Mouse (Mus musculus): Measurements from ENCODE around the gene Cluh.

Gene Cluh

DNA sequence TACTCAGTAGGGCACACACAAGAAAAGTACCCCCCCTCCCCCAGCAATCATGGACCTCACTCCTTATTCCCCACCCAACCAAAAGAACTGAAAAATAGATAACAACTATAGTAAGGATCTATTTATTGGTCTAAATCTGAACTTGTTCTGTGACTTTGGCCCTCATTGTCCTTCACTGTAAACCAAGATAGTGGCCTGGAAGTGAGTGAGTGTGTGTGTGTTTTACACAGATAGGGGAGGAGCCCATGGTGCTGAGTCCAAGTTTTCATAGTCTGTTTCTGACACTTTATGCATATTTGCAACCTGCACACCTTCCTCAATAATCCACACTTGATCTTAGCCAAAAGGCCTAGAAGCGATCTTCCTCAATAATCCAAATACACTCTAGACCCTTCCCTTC is 619 bp upstream of the Cluh start:
- no peak for DNase-seq

DNA sequence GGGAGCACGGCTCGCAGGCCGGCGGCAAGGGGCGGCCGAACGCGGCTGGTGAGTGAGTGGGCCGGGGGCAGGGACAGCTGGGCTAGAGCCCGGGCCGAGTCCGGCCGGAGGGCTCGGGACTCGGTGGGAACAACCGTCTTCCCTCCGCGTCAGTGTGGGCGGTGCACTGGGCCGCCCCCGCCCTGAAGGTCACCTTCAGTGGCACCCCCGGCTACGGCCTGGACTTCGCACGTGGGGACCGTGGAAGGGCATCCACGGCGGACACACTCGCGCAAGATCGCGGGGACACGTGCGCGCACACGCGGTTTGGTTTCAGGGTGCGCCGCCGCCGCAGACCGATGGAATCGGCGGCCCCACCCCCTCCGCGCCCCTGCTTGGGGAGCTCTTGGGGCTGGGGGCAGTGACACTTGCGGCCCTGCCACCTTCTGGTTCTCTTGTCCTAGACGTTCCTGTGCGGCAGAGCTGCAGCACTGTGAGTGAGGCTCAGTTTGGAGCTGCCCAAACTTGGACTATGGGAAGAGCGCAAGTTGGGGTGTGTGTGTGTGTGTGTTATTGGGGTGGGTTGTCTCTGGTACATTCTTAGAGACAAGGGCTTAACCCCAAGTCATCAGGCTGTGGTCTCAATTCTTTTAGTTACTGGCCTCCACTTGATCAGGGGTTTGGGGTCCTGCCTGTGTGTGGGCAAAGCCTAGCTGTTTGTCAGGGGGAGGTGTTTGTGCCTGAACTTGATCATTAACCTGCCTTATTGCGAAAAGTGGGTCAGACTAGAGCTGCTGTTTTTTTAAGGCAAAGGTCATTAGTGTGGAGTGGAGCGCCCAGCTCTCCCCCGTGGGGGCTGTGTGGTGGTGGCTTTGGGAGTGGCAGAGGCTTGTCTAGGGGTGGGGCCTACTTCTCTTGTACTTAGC is 604 bp downstream of the Cluh start:
- DNase-seq: peak; percentile 59 to 71

DNA sequence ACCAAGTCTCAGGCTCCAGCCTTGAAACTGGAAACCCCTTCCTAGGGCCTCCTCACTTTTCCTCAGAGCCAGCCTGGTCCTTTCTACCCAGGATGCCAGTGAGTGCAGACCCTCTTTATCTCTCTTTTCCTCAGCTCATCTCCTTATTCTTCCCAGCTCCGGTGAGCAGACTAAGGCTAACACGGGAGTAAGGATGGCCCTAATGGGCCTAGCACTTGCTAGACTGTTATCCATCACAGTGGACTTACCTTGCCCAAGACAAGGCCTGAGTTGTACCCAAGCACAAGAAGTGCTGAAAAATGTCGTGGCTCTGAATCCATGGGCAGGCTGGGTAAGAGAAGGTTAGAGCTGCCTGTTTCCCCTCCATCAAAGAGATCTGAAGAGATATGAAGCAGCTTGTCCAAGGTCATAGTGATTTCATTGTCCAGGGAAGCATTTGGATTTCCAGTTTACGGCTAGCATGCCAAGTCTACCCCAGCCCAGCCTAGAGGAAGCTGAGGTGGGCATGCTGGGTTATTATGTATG is 1.3 kb downstream of the Cluh start:
- DNase-seq: no peak

DNA sequence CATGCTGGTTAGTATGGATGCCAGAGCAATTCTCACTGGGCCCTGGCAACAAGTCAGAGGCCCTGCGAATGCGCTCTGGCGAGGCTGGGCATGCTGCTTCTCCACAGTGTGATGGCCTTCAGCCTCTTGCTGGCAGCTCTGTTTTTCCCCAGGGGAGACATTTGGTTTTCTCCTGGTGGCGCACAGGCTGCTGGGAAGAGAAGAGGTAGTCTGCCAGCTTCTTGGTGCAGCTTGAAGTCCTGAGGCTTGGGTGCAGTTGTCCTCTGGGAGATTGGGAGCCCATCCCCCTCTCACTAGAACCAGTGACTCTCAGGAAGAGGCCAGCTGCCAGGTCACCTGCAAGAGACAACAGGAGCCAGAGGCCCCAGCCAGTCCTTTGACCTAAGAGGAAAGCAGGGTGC is 3.5 kb downstream of the Cluh start:
- peak; percentile 30 to 47 for DNase-seq

DNA sequence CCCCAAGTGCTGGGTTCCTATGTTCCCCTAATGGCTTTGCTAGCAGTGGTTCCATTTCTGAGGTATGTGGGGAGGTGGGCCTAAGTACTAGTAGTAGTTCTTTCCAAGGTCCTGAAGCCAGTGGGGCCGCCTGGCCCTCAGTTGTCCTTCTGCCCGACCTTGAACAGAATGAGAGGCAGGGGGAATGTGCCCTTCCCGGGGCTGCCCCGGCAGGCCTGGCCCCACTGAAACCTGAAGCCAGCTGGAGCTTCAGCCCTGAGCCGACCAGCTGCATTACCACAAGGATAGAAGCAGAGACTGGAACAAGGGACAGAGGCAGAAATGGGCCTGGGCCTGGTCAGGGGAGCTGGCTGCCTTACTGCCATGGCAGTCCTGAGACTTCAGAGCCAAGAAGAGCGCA is 4.1 kb downstream of the Cluh start:
- no peak for DNase-seq

DNA sequence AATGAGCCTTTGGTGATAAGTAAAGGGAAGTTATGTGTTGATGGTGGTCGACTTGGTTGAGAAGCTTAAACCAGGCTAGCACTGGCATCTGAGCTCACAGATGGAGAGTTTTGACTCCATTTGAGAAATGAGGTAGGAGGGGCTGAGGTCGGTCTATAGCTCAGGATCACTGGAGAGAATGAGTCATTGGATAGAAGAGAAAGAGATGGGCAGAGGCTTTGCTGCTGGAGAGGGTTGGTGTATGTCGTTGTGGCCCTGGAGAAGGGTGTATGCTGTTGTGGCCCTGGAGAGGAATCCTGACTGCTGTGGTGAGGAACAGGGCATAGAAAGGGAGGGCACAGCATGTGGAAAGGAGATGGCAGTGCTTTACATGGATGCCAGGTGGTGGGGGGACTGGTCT is 6.6 kb downstream of the Cluh start:
- no peak for DNase-seq

DNA sequence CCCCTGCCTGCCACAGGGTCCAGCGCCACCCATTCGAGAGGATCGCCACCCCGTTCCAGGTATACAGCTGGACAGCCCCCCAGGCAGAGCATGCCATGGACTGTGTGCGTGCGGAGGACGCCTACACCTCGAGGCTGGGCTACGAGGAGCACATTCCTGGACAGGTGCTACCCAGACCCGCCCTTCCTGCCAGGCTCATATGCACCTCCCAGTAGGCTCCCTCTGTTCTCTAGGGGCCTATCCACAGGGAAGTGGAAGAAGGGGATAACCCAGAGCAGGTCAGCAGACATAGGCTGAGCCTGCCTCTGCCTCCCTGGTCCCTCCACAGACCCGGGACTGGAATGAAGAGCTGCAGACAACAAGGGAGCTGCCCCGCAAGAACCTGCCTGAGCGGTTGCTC is 11.0 kb downstream of the Cluh start:
- no peak for DNase-seq

DNA sequence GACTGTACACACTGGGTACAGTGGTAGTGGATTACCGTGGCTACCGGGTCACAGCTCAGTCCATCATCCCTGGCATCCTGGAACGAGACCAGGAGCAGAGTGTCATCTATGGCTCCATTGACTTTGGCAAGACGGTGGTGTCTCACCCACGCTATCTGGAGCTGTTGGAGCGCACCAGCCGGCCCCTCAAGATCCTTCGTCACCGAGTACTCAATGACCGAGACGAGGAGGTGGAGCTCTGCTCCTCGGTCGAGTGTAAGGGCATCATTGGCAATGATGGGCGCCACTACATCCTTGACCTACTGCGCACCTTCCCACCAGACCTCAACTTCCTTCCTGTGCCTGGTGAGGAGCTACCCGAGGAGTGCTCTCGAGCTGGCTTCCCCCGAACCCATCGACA is 12.3 kb downstream of the Cluh start:
- DNase-seq: no peak

DNA sequence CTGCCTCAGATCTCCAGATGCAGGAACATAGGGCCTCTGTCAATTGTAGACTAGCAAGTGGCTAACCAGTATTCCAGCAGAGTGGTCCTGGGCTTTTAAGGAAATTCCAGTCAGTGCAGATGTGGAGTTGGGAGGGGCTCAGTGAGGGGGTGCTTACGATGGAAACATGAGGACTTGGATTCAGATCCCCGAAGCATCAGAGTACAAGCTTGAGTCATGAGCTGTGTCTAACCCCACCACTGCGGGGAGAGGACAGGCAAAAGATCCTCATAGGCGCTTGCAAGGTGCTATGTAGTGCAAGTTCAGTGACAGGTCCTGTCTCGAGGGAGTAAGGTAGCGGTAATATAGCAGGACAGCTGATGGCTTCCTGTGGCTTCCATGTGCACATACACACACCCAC is 12.9 kb downstream of the Cluh start:
- DNase-seq: no peak

DNA sequence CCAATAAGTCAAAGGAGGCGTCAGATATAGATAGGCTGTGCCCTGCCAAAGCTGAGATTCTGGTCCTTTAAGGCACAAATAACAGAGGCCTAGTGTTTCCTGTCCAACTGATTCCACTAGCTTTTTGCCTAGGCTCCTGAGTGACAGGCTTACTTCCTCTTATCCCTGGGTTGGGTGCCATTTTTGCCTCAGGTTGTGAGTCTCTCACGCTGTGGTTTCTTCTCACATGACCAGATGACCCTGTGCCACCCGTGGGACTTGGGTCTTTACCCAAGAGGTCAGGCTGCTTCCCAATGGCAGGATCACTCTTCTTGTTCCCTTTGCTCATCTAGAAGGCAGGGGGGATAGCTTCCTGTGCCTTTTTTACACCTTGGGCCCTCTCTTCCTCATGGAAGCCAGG is 15.0 kb downstream of the Cluh start:
- DNase-seq: no peak

DNA sequence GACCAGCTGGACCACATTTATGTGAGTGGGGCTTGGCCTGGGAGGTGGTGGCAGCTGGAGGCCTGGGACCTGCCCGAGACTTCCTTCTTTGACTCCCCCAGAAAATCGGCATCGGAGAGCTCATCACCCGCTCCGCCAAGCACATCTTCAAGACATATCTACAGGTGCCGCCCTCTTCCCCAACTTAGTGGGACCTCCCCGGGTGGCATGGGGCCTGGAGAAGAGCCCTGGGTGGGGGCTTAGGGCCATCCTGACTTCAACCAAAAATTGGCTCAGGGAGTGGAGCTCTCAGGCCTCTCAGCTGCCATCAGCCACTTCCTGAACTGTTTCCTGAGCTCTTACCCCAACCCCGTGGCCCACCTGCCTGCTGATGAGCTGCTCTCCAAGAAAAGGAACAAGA is 15.6 kb downstream of the Cluh start:
- DNase-seq: no peak

DNA sequence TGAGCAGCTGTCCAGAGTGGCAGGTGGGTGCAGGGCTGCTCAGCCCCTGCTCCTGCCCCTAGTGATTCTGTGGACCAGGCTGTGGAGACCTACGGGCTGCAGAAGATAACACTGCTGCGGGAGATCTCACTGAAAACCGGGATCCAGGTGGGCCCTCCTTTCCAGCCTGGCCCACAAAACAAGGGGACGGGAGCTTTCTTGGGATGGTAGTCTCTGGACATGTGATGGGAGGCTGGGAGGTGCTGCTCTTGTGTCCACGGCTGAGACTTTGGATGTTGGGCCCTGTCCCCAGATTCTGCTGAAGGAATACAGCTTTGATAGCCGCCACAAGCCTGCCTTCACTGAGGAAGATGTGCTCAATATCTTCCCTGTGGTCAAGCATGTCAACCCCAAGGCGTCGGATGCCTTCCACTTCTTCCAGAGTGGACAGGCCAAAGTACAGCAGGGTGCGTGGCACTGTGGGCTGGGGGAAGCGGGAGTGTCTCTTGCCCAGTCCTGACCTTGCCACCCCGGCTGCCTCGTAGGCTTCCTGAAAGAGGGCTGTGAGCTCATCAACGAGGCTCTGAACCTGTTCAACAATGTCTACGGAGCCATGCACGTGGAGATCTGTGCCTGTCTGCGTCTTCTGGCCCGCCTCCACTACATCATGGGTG is 16.5 kb downstream of the Cluh start:
- no peak for DNase-seq

DNA sequence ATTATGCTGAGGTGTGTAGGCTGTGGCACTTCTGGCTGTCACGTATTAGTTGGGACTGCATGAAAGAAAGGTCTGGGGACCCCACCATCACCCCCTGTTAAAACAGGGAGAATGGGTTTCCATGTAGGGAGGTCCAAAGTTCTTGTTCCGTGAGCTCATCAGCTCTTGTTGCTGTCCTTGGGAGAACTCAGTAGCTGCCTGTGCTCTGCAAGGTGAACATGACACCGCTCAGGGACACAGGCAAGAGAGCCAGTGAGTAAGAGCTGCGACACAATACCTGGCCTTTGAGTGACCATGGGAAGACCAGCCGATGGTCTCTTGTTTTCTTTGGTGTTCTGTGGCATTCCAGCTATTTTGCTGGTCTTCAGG is 17.0 kb downstream of the Cluh start:
- DNase-seq: no peak

DNA sequence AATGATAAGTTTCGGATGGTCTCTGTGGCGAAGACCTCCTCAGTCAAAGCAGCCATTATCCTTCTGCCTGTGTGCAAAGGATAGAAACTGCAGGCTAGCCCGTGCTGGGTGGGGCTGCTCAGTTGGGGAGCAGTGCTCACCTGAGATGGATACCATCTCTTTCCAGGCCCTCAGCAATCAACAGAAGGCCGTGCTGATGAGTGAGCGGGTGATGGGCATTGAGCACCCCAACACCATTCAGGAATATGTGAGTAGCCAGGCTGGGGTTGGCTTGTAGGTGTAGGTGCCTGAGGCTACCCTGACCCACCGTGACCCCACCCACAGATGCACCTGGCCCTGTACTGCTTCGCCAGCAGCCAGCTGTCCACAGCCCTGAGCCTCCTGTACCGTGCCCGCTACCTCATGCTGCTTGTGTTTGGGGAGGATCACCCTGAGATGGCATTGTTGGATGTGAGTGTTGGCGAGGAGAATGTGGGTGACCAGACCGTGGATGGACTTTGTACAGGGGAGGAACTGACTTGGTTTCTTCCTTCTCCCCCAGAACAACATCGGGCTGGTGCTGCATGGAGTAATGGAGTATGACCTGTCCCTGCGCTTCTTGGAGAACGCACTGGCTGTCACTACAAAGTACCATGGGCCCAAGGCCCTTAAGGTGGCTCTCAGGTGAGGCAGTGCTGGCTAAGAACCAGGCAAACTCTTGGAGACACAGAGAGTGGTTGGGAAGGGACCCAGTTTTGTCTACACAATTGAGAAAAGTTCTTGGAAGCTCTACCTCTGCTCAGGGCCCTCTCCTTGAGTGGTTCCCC is 17.7 kb downstream of the Cluh start:
- DNase-seq: no peak

DNA sequence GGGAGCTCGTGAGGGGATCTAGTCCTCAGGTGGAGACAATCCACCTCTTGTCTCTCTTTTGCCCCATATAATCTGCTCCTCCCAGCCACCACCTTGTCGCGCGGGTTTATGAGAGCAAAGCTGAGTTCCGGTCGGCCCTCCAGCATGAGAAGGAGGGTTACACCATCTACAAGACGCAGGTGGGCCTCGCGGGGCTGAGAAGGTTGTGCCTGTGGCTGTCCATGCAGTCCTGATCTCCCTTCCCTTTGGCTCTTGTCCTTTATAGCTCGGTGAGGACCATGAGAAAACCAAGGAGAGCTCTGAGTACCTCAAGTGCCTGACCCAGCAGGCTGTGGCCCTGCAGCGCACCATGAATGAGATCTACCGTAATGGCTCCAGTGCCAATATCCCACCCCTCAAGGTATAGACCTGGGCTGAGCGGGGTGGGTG is 18.3 kb downstream of the Cluh start:
- no peak for DNase-seq

DNA sequence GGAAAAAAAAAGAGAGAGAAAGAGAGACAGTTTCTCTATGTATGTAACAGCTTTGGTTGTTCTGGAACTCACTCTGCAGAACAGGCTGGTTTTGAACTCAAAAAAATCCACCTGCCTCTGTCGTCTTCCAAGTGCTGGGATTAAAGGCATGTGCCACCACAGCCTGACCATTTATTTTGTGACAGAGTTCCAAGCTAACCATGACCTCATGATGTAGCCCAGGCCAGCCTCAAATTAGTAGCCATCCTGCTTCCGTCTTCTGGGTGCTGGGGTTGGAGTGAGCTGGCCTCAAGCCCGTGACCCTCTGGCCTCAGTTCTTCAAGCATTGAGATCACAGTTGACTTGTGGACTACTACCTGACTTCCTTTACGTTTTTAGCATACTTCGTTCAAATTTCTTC is 19.2 kb downstream of the Cluh start:
- no peak for DNase-seq

DNA sequence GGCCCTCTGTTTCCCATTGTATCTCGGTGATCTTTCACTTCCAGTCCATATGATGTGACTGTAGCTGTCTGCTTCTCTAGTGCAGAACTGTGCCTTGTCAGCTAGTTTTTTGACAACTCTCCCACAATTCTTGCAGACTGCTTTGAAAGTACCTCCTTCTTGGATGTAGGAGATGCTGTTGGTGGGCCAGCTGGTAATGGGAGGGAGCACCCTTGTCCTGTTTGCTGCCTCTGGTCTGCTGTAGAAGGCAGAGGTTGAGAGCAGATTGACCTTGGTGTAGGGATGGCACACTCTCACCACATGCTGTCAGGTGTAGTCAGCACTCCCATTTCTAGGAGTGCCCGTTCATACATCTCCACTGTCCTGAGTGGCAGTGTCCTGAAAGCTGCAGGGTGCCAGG is 19.7 kb downstream of the Cluh start:
- no peak for DNase-seq

DNA sequence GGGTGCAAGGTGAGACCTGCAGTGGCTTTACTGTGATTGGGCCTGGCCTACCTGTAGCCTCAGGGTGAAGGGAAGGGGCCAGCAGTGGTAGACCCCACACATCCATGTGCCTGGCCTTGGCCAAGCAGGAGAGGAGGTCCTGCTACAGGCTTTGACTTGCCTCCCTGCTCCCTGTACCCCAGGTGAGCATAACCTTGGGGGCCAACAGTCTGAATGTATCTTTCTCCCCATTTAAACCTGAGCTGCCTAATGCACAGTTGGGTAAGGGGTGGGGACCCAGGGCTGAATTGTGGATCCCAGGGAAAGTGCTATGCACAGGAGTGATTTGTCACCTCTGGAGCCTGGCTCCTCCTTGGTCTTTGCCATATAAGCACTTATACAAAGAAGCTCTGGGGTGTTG is 20.9 kb downstream of the Cluh start:
- DNase-seq: no peak

DNA sequence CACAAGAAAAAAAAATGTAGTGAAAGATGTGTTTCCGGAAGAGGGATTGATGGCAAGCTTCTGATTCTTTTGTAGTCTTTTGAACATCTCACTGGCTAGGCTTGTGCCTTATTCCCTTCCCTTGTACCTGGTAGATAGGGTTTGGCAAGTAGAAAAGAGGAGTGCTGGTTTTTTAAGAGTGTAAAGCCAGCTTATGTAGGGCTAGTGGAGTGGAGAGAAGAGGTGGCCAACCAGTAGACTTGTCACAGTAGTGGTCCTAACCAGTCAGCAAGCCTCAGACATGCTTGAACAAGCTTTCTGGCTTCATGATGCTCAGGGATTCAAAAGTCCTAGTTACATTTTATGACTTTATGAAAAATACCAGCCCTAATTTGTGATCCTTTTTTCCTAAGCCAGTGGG is 21.7 kb downstream of the Cluh start:
- DNase-seq: no peak

DNA sequence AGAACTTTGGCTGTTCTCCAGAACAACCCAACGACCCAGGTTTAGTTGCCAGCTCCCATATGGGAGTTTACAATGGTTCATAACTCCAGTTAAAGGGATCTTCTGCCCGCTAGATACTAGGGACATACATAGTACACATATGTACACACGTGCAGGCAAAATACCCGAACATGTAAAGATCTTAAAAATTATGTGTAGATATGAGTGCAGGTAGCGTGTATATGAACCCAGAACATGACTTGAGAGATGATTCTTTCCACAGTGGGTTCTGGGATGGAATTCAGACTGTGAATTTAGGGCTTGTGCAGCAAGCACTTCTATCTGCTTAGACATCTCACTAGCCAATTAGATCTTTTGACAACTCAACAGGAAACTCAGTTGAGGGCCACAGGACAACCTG is 22.5 kb downstream of the Cluh start:
- no peak for DNase-seq

DNA sequence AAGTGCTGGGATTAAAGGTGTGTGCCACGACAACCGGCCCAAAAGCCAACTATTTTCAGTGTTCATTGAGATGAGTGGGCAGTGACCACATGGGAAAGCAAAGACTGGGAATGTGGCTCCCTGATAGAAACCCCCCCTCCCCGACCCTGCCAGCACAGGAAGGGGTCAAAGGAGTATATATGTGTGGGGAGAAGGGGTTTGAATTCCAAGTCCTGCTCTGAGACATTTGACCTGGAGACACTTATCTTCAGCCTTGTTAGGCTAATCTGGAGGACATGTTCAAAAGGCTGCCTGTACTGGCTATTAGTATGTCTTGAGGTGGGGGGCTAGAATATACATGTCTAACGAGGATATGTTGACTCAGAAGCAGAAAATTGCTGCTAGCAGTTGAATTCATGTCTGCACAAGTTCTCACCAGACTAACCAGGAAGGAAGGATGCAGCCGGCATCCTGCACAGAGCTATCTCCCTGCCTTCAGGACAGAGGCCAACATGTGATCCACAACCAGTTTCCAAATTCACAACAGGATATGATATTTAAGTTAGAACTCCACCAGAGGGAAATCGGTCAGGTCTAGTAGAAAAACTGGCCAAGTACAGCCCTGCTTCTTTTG is 23.7 kb downstream of the Cluh start:
- DNase-seq: peak in 1 of 2 experiments; percentile 16

DNA sequence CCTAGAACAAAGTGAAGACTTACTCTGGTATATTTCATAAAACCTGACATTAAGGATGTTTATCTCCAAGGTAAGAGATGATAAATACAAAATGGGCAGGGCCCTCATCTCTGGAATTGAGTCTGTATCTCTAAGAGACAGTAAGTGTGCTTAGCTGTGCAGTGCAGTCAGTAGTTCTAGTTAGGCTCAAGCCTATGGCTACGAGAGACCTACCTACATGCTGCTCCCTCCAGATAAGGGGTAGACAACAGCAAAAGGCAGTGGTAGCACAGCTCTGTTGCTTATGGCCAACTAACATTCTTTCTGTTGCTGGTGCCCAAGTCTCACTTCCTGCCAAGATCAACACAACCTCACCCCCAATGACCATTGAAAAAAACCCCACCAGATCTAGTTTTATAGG is 24.3 kb downstream of the Cluh start:
- no peak for DNase-seq

DNA sequence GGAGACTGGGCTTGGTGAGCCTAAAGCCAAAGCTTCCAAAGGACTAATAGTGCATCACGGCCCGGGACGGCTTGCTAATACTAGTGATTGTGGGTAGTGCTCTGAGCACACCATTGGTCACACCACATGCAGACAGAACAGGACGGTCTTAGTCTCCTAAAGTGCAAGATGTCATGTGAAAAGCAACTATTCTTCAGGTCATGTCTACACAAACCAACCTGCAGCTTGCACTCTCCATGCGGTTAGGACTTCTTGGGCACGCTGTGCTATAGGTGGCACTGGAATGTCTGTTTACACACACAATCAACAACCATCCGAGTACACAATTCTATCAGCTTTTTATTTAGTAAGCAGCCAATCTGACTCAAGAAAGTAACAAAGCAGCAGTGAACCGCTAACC is 25.4 kb downstream of the Cluh start:
- no peak for DNase-seq
